Mouse (Mus musculus) forebrain, embryonic 15.5 days (tissue): Measurements from ENCODE around the gene Mre11a. TPM values are rescaled to one million over a fixed set of nuclear protein-coding genes. Genes with fewer than 3 reads are reported as not detected.

ENCODE experiments used
- ATAC-seq: fragments of 200-750 bp; cut with Nextera tagmentation; replicated peaks from 2 replicates; pipeline ENCODE4 v1.8.0; 2017; ENCODE audit warnings: mild to moderate bottlenecking, moderate TSS enrichment, moderate library complexity
- H3K27ac ChIP-seq: fragments of 300-500 bp; sonication (generic); replicated peaks from 2 replicates; pipeline ENCODE4 v1.5.1; 2015; ENCODE audit warnings: mild to moderate bottlenecking, inconsistent platforms
- H3K27me3 ChIP-seq: fragments of 300-500 bp; sonication (generic); 2 replicates; pipeline ENCODE4 v1.6.1; 2015; ENCODE audit warnings: inconsistent platforms
- H3K36me3 ChIP-seq: fragments of 300-500 bp; sonication (generic); 2 replicates; pipeline ENCODE4 v1.6.1; 2015; ENCODE audit warnings: mild to moderate bottlenecking, inconsistent platforms
- H3K4me1 ChIP-seq: fragments of 300-500 bp; sonication (generic); 2 replicates; pipeline ENCODE4 v1.6.1; 2015; ENCODE audit warnings: inconsistent platforms
- H3K4me2 ChIP-seq: fragments of 300-500 bp; sonication (generic); replicated peaks from 2 replicates; pipeline ENCODE4 v1.6.1; 2015; ENCODE audit warnings: mild to moderate bottlenecking, inconsistent platforms
- H3K4me3 ChIP-seq: fragments of 300-500 bp; sonication (generic); 2 replicates; pipeline ENCODE4 v1.5.1; 2015; ENCODE audit warnings: mild to moderate bottlenecking, inconsistent platforms
- H3K9ac ChIP-seq: fragments of 300-500 bp; sonication (generic); replicated peaks from 2 replicates; pipeline ENCODE4 v1.6.1; 2015; ENCODE audit warnings: mild to moderate bottlenecking, inconsistent platforms
- H3K9me3 ChIP-seq: fragments of 300-500 bp; sonication (generic); 2 replicates; pipeline ENCODE4 v1.6.1; 2016; ENCODE audit warnings: inconsistent platforms
- WGBS: fragments of 180-500 bp; shearing (Covaris S2); methylation state at CpG from one replicate; pipeline ENCODE4 v1.1.7; 2015; ENCODE audit warnings: mixed read lengths; 5-methylcytosine and 5-hydroxymethylcytosine counted together
- polyA plus RNA-seq: library from polyadenylated mRNA; unstranded; fragments of >200 nt; fragmentation: Nextera tagmentation; extraction: Ambion mirVana; gene quantifications from 2 replicates; pipeline ENCODE4 v1.2.1, GENCODE M21; 2015

The Mre11a gene
- polyA plus RNA-seq, 1 experiment from 2014 or later, result 14.8 TPM

DNA sequence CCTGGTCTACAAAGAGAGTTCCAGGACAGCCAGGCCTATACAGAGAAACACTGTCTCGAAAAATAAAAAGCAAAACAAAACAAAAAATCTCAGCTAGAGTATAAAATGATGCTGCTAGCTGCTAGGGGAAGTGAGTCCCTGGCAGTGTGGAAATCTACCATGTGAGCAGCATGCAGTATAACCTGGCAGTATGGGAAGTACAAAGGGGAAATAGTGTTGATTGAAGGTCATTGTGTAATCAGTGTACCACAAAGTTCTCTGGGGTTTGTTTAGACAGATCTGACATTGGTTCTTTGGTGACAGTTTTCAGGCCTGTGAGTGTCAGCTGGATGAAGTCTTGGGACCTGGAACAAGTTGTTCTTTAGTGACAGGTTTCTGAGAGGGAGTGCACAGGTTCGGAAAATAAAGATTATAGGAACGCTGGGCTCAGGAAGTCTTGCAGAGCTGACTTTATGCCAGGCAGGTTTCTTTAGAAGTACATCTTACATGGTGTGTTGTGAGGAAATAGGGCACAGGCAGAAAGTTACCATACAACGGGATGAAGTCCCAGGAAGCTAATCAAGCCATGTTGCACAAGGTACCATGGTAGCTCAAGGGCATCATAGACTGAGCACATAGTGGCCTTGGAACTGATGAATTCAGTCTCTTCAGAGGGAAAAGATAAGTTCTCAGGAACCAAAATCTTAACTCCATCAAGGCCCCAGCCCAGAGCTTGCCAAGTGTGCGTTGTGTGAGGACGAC, 51.1 kb downstream of the Mre11a start:
- no peaks in the 10 kb centered on the region for H3K27me3 ChIP-seq
- H3K27ac ChIP-seq, result no peak overlapping the region
- 93% methylated on average over 6 of the region's 6 CpGs for WGBS
- H3K9me3 ChIP-seq, result no peaks in the 10 kb centered on the region
- no peak overlapping the region for H3K9ac ChIP-seq
- H3K4me1 ChIP-seq, result peaks cover 6% of the 10 kb centered on the region; the same call in 1 of the 2 replicates
- no peak overlapping the region for H3K4me2 ChIP-seq
- peaks cover 16% of the 10 kb centered on the region; the same call in 1 of the 2 replicates for H3K36me3 ChIP-seq
- H3K4me3 ChIP-seq, result no peak overlapping the region
- no peak for ATAC-seq

DNA sequence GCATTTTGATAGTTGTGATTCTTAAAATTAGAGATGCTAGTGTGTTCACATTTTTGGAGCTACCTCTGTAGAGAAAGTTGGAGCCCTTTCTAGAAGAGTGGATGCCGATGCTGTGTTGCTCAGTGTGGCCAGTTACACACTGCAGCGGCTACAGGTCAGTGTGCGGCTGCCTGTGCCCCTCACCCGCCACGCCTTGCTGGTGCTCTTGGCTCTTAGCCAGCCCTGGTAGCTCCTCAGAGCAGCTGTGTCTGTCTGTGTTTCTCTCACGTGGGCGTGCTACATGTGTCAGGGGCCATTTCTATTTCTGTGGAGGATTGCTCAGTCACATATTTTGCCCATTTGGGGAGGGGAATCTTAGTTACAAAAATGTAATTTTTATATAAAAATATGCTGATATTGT, 55.1 kb downstream of the Mre11a start:
- Histone ChIP-seq H3K27me3 (no peaks in the 10 kb centered on the region), H3K9ac (no peak overlapping the region), H3K4me2 (no peak overlapping the region), H3K9me3 (no peaks in the 10 kb centered on the region), H3K27ac (no peak overlapping the region), H3K4me1 (peaks cover 6% of the 10 kb centered on the region; the same call in 1 of the 2 replicates), H3K4me3 (no peak overlapping the region), H3K36me3 (0 out of 2 replicates have a peak, but pooled peaks cover 8% of the 10 kb centered on the region)
- peak; percentile 49 for ATAC-seq
- WGBS, result 28% methylated on average over 7 of the region's 7 CpGs

DNA sequence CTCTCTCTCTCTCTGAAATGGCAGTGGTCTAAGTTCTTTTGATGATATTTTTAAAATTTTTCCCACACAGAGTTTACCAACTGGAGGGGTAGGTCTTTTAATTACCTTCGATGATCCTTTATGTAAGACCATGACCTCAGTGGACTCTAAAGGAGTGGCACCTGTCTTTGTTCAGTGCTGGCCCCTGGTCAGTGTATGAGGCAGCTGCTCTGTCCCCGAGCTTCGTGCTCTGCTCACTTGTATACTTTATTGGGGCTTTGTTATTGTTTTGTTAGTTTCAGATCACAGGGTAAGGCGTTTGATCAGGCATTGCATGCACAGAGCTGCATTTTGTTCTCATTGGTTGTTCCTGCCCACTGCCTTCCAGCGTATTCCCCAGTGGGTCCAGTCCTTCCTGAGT, 55.5 kb downstream of the Mre11a start:
- Histone ChIP-seq H3K27me3 (no peaks in the 10 kb centered on the region), H3K9ac (no peak overlapping the region), H3K4me1 (peaks cover 6% of the 10 kb centered on the region; the same call in 1 of the 2 replicates), H3K27ac (no peak overlapping the region), H3K9me3 (no peaks in the 10 kb centered on the region), H3K36me3 (0 out of 2 replicates have a peak, but pooled peaks cover 7% of the 10 kb centered on the region), H3K4me3 (no peak overlapping the region), H3K4me2 (no peak overlapping the region)
- WGBS, result 72% methylated on average over 5 of the region's 5 CpGs
- no peak for ATAC-seq

DNA sequence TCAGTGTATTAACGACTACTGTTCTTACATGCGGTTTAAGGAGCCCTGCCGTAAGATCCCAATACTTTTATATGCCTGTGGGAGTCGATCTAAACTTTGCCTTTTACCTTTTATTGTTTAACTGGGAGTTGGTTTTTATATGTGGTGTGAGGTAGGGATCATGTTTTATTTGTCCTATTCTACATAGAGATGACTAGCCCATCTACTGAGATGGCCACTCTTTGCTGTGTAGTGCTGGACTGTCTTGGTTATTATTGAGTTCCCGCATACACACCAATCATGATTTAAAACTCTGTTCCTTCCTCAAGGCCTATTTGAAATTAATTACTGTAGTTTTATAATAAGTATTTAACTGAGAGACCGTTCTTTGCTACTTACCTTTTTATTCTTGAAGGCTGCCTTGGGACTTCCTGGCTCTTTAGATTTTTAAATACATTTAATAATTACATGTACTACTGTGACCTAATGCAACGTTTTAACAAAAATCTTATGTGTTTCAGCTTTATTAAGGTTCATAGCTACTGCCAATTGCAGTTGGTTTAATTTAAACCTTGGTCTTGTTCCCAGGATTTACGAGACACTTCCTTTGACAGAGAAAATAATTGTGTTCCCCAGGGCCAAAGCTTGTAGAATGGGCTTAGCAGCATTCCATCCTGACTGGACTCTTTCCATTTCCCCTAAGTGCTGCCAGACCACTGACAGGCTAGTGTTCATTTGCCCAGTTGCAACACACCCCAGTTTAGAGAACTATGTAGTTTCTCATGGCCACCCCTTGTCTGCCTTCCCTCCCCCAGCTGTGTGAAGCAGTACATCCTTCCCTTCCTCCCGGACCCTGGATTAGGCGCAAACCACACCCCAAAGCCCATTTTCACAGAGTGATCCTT, 57.7 kb downstream of the Mre11a start:
- H3K27ac ChIP-seq, result peak overlapping the region; percentile 25; the same call in 1 of the 2 replicates
- H3K9me3 ChIP-seq, result no peaks in the 10 kb centered on the region
- ATAC-seq, result peak; percentile 66
- H3K36me3 ChIP-seq, result no peaks in the 10 kb centered on the region
- WGBS, result 61% methylated on average over 10 of the region's 10 CpGs
- H3K4me2 ChIP-seq, result no peak overlapping the region
- H3K9ac ChIP-seq, result no peak overlapping the region
- no peak overlapping the region for H3K4me3 ChIP-seq
- peaks cover 6% of the 10 kb centered on the region; the same call in 1 of the 2 replicates for H3K4me1 ChIP-seq
- H3K27me3 ChIP-seq, result no peaks in the 10 kb centered on the region

DNA sequence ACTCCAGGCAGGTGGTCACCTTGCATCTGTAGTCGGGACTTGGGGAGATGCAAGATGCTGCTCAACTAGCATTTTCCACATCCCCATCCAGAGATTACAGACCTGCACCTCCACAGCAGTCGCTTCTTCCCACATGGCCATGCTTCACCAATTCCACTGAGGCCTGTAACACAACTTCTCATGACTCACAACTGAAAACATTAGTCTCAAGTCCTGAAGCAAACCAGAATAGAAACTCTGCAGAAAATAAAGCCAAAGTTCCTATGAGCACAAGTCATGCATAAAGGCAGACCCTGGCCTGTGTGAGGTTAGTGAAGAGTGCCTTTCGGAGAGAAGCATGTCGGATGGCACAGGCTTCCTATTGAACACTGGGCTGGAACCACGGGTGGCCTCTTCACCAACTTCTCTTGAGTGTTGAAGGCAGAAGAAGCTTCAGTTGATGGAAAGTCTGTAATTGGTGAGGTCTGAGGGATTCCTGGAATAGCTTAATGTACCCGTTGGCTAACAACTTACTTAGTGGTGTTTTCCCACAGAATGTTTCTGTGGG, 58.9 kb downstream of the Mre11a start:
- H3K9me3 ChIP-seq, result no peaks in the 10 kb centered on the region
- no peaks in the 10 kb centered on the region for H3K27me3 ChIP-seq
- no peak overlapping the region for H3K27ac ChIP-seq
- no peak overlapping the region for H3K4me2 ChIP-seq
- H3K9ac ChIP-seq, result no peak overlapping the region
- ATAC-seq, result no peak
- no peak overlapping the region for H3K4me3 ChIP-seq
- 97% methylated on average over 6 of the region's 6 CpGs for WGBS
- peaks cover 6% of the 10 kb centered on the region; the same call in 1 of the 2 replicates for H3K4me1 ChIP-seq
- H3K36me3 ChIP-seq, result no peaks in the 10 kb centered on the region

DNA sequence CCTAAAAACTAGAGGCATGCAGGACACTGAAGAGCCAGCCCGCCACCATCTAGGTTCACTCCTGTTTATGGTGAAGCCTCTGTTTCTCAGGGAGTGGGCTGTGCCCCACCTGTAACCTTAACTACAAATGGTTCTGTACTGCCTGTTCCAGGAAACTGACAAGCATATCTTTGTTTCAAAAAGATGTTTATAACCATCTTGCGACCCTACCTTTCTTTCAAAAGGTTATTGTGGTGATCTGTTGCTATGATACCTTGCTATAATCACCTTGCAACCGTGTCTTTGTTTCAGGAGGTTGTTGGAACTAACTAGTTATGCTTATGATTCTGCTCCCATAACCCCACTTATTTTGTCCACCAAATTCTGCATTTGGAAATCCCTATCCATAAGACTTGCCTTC, 59.4 kb downstream of the Mre11a start:
- Histone ChIP-seq H3K27me3 (no peaks in the 10 kb centered on the region), H3K27ac (no peak overlapping the region), H3K9ac (no peak overlapping the region), H3K9me3 (no peaks in the 10 kb centered on the region), H3K4me2 (no peak overlapping the region), H3K4me1 (peaks cover 6% of the 10 kb centered on the region; the same call in 1 of the 2 replicates), H3K36me3 (no peaks in the 10 kb centered on the region), H3K4me3 (no peak overlapping the region)
- 94% methylated on average over 3 of the region's 3 CpGs for WGBS
- ATAC-seq, result no peak

DNA sequence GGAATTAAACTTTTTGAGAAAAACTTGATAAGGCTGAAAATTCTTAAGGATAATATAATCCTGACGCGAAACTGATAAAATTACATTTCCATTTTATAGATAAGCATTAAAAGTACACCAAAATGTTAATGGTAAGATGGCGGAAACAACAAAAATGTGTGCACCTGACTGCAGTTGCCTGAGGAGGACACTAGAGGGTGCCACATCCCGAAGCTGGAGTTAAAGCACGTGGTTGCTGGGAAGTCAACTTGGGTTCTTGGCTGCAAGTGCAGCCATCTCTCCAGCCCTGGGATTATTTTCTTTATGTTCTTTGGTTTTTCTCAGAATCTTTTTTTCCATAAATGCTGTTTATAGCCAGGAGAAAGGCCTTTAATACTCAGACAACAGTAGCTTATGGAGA, 62.0 kb downstream of the Mre11a start:
- H3K36me3 ChIP-seq, result no peaks in the 10 kb centered on the region
- no peaks in the 10 kb centered on the region for H3K27me3 ChIP-seq
- H3K27ac ChIP-seq, result no peak overlapping the region
- no peak overlapping the region for H3K9ac ChIP-seq
- no peak overlapping the region for H3K4me2 ChIP-seq
- no peaks in the 10 kb centered on the region for H3K9me3 ChIP-seq
- H3K4me3 ChIP-seq, result no peak overlapping the region
- no peak for ATAC-seq
- WGBS, result 49% methylated on average over 5 of the region's 5 CpGs
- H3K4me1 ChIP-seq, result no peaks in the 10 kb centered on the region; the same call in 1 of the 2 replicates

DNA sequence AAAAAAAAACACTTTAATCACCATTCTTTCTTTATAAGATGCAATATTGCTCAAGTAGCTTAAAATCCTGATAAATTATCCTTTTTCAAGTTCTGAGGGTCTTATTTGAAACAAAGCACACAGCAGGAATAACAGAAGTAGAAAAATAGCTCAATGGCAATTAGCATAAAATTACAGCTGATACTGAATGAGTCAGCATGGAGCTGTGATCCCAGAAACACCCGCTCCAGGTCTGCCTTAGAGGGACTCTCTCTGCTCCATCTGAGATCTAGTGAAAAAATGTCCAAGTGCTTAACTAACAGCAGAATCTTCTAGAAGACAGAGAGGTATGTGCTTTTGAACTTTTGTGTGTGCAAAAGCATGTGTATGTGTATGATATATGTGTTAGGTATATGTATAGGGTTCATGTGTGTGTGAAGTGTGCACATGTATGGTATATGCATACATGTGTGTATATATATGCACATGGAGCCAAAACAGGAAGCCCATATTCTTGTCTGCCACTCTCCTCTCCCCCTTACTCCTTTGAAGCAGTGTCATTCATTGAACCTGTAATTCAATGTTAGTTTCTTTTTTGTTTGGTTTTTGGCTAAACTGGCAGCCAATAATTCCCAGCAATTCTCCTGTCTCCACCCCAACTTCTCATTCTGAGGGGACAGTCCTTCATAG, 63.9 kb downstream of the Mre11a start:
- no peaks in the 10 kb centered on the region for H3K36me3 ChIP-seq
- no peak overlapping the region for H3K9ac ChIP-seq
- WGBS, result 44% methylated on average over 1 of the region's 1 CpGs
- ATAC-seq, result no peak
- no peak overlapping the region for H3K27ac ChIP-seq
- H3K9me3 ChIP-seq, result no peaks in the 10 kb centered on the region; the same call in 1 of the 2 replicates
- no peak overlapping the region for H3K4me3 ChIP-seq
- no peaks in the 10 kb centered on the region for H3K27me3 ChIP-seq
- H3K4me1 ChIP-seq, result no peaks in the 10 kb centered on the region
- H3K4me2 ChIP-seq, result no peak overlapping the region

DNA sequence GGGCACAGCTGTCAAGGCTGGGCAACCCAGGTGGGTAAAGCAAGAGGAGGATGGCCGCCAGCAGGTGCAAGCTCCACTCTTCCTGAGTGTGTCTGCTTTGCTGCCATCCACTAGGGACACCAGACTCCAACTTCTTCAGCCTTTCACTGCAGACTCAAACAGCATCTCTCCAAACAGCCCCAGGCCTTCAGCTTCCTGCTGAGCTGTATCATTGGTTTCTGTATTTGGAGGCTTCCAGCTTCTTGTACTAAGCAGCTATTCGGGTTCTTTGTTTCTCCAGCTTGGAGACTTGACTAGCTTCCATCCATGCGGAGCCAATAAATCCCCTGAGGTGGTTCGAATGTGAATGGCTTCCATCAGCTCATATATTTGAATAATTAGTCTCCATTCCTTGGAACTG, 70.1 kb downstream of the Mre11a start:
- Histone ChIP-seq H3K4me3 (no peak overlapping the region), H3K36me3 (no peaks in the 10 kb centered on the region), H3K9ac (no peak overlapping the region), H3K4me1 (0 out of 2 replicates have a peak, but pooled peaks cover under 1% of the 10 kb centered on the region), H3K27ac (no peak overlapping the region), H3K4me2 (no peak overlapping the region), H3K27me3 (peaks cover 11% of the 10 kb centered on the region; the same call in 1 of the 2 replicates), H3K9me3 (no peaks in the 10 kb centered on the region; the same call in 1 of the 2 replicates)
- ATAC-seq, result no peak
- WGBS, result 60% methylated on average over 4 of the region's 4 CpGs

DNA sequence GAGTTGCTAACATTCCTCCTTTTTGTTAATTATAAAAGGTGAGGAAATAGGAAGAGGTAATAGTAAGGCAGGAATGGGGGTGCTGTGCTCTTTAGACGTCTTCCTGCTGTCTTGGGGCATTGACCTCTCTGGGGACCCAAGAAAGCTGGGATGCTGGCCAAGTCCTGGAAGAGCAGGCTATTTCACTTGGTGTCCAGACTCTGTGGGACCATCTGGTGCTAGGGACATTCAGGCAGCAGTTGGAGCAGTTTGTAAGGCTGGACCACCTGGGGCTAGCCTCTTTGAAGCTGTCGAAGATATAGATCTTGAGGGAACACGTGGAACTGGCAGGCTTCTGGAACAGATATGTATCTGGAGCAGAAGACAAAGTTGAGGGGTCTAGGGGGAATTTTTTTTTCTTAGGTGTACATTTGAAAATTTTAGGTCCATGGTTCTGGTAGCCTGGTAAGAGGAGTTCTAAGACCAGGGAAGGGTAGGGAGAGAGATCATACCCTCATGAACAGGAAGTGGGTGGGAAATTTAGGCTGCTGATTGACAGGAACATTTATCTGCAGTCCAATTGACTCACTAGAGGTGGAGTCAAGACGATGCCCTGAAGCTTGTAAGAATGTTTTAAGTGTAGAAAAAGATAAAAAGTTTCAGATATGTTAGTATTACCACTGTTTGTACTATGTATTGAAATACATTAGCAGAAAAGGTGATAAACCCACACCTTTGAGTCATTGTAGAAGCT, 72.6 kb downstream of the Mre11a start:
- Histone ChIP-seq H3K27ac (no peak overlapping the region), H3K4me1 (peaks cover 11% of the 10 kb centered on the region), H3K4me3 (no peak overlapping the region), H3K36me3 (no peaks in the 10 kb centered on the region), H3K9me3 (no peaks in the 10 kb centered on the region), H3K9ac (no peak overlapping the region), H3K4me2 (no peak overlapping the region), H3K27me3 (peaks cover 28% of the 10 kb centered on the region)
- 57% methylated on average over 4 of the region's 4 CpGs for WGBS
- no peak for ATAC-seq

DNA sequence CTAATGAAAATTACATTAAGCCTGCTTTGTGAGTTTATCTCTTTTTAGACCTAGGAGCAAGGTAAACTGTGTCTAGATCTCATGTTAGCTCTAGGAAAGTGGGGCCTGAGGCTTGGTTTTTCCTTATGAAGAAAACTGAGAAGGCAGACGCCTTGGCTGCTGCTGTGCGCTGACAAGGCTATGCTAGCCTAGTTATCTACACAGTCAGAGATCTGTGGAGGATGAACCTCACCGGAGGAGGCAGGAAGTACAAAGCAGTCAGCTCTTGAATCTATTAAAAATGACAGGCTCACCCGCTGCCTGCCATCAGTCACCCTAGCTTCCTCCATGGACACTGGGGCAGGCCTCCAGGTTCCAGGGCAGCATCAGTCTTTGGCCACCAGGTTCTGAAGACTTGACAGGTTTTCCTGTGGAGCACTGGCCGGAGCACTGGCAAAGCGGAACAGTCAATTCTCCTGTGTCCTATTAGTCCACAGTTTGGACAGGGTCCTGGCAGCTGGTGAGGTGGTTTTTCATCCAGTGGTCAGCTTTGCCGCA, 73.8 kb downstream of the Mre11a start:
- Histone ChIP-seq H3K4me2 (no peak overlapping the region), H3K9me3 (no peaks in the 10 kb centered on the region), H3K27me3 (peaks cover 28% of the 10 kb centered on the region), H3K36me3 (no peaks in the 10 kb centered on the region), H3K9ac (no peak overlapping the region), H3K4me3 (no peak overlapping the region), H3K27ac (no peak overlapping the region), H3K4me1 (peaks cover 11% of the 10 kb centered on the region)
- 83% methylated on average over 7 of the region's 7 CpGs for WGBS
- ATAC-seq, result no peak
